Mouse (Mus musculus): ENCODE results near the gene Zbtb48. TPM values are rescaled to one million over a fixed set of nuclear protein-coding genes. Genes with fewer than 3 reads are reported as not detected.
A peak's percentile ranks its signal among the peaks of the same experiment; 100 is the strongest.

Gene Zbtb48
- polyA plus RNA-seq, 1 experiment from 2014 or later = 21.1 TPM

DNA sequence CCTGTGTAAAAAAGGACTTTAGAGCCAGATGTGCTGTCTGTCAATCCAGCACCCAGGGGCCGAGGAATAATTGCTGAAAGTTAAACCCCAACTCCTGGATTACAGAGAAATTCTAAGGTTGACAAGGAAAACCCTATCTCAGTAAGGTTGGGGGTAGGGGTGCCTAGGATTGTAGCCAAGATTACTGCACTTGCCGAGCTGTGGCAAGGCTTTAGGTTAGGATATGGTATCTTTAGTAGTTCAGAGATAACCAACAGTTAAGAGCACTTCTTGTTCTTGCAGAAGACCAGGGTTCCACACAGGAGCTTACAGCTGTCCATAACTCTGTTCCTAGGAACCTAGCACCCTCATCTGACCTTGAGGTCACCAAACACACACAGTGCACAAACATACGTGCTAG is 29.8 kb downstream of the Zbtb48 start:
- Histone ChIP-seq H3K9me3 (ENCODE audit: control insufficient read depth, low read length) (no peaks in the 10 kb centered on the region), H3K27me3 (ENCODE audit: control insufficient read depth, insufficient read depth, low read length) (no peaks in the 10 kb centered on the region), H3K36me3 (ENCODE audit: control insufficient read depth, insufficient read depth, low read length) (no peaks in the 10 kb centered on the region), H3K4me3 (ENCODE audit: low read depth, low read length) (no peak overlapping the region), H3K4me2 (no peak overlapping the region; the same call in 1 of the 2 replicates), H3K4me1 (ENCODE audit: control insufficient read depth, insufficient read depth, low read length) (peaks cover 11% of the 10 kb centered on the region; the same call in 1 of the 2 replicates), H3K9ac (ENCODE audit: low read length) (no peak overlapping the region), H3K27ac (ENCODE audit: low read depth, low read length) (no peak overlapping the region)
- no peak for DNase-seq (ENCODE audit: low spot score, missing footprints)
- no peak for ATAC-seq (ENCODE audit: low FRiP score)
- WGBS = 83% methylated on average over 3 of the region's 3 CpGs

- no peaks in the 10 kb centered on the region for H3K9me3 ChIP-seq (ENCODE audit: control insufficient read depth, low read length)
- DNase-seq (ENCODE audit: low spot score, missing footprints) = peak; percentile 91
- no peaks in the 10 kb centered on the region for H3K27me3 ChIP-seq (ENCODE audit: control insufficient read depth, insufficient read depth, low read length)
- H3K4me2 ChIP-seq = peak overlapping the region; percentile 69
- H3K4me3 ChIP-seq (ENCODE audit: low read depth, low read length) = peak overlapping the region; percentile 88
- peaks cover 1% of the 10 kb centered on the region; the same call in 1 of the 2 replicates for H3K36me3 ChIP-seq (ENCODE audit: control insufficient read depth, insufficient read depth, low read length)
- peak overlapping the region; percentile 79 for H3K27ac ChIP-seq (ENCODE audit: low read depth, low read length)
- peaks cover 11% of the 10 kb centered on the region; the same call in 1 of the 2 replicates for H3K4me1 ChIP-seq (ENCODE audit: control insufficient read depth, insufficient read depth, low read length)
- ATAC-seq (ENCODE audit: low FRiP score) = no peak
- WGBS = 7% methylated on average over 13 of the region's 13 CpGs
- peak overlapping the region; percentile 81 for H3K9ac ChIP-seq (ENCODE audit: low read length)
Observed at GRCm38 (mm10) chr4:151996951-151997222, 30.6 kb downstream of the Zbtb48 start.

DNA sequence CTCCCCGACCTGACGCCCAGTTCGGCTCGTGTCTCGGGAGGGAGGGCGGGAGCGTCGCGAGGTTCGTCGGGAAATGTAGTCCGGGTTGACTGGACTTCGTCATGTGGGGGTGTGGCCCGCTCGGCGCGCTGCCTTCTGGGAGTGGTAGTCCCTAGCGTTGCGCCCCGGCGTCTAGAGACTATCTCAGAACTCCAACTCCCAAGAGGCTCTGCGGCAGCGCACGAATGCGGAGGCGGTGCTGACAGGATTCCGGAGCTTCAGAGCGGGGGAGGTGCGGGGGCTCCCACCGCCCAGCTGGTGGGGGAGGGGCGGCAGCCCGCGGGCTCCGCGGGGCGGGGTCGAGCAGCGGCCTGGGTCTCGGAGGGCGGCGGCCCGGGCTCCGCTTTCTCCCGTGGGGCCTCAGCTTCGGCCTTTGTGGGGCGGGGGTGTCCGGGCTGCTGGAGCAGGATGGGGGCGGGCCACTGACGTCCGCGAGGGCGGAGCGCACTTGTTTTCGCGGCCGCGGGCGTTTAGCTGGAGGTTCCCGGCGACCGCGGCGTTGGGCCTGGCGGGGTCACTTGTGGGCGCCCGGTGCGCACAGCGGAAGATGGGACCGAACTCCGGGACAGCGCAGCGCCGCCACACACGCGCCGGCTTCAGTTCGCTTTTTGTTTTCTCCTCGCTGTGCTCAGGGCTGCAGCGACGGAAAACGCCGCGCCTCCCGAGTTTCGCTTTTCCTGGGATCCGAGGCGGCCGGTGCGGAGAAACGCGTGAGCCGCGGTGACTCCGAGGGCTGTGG is 31.1 kb downstream of the Zbtb48 start, which contains the start of gene Phf13:
Gene Phf13 (minus strand): TSS at position 86 of the 778 bp plus-strand sequence.
- Histone ChIP-seq H3K27me3 (ENCODE audit: control insufficient read depth, insufficient read depth, low read length) (no peaks in the 10 kb centered on the region), H3K9ac (ENCODE audit: low read length) (peak within 1 kb of the TSS; percentile 83), H3K4me2 (peak within 1 kb of the TSS; percentile 87), H3K27ac (ENCODE audit: low read depth, low read length) (peak within 1 kb of the TSS; percentile 79), H3K4me3 (ENCODE audit: low read depth, low read length) (peak within 1 kb of the TSS; percentile 88), H3K36me3 (ENCODE audit: control insufficient read depth, insufficient read depth, low read length) (peaks cover 6% of the 10 kb centered on the region; the same call in 1 of the 2 replicates), H3K9me3 (ENCODE audit: control insufficient read depth, low read length) (no peaks in the 10 kb centered on the region), H3K4me1 (ENCODE audit: control insufficient read depth, insufficient read depth, low read length) (peaks cover 11% of the 10 kb centered on the region; the same call in 1 of the 2 replicates)
- WGBS = under 1% methylated on average over 84 of the region's 94 CpGs
- ATAC-seq (ENCODE audit: low FRiP score) = peak; percentile 97
- DNase-seq (ENCODE audit: low spot score, missing footprints) = peak; percentile 100

DNA sequence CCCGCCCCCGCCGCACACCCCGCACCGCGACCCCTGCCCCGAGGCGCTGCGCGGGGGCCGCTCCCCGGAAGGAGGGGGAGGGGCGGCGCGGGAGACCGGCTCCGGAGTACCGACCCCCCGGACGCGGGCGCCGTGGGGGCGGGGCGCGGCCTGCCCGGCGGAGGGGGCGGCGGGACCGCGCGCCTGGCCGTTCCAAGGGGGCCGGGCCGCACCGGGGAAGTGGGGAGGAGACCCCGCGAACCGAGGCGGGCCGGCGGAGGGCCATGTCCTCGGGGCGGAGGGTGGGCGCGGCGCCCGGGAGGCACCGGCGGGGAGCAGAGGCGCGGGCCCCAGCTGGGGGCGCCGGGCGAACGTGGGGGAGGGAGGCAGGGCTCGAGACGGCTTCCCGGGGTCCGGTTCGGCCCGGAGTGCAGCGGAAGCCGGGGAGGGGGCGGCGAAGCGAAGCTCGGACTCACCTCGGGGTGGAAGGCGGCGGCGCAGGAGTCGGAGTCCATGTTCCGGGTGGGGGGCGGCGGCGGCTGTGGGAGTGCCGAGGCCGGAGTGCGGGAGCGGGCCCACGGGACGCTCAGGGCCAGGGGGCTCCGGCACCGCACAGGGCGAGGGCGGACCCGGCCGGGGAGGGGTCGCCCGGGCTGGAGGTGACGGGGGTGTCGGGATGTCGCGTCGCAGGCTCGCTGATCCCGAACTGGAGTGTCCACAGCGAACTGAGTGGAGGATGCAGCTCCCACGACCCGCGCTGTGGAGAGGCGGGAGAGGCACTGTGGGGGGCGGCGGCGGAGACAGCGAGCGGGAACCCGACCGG is 31.9 kb downstream of the Zbtb48 start:
- peak overlapping the region; percentile 83 for H3K9ac ChIP-seq (ENCODE audit: low read length)
- peak overlapping the region; percentile 88 for H3K4me3 ChIP-seq (ENCODE audit: low read depth, low read length)
- no peaks in the 10 kb centered on the region for H3K9me3 ChIP-seq (ENCODE audit: control insufficient read depth, low read length)
- ATAC-seq (ENCODE audit: low FRiP score) = peak; percentile 1; the same call in 1 of the 2 replicates
- peak overlapping the region; percentile 69 for H3K27ac ChIP-seq (ENCODE audit: low read depth, low read length)
- H3K27me3 ChIP-seq (ENCODE audit: control insufficient read depth, insufficient read depth, low read length) = no peaks in the 10 kb centered on the region
- H3K4me2 ChIP-seq = peak overlapping the region; percentile 87
- peak; percentile 90 for DNase-seq (ENCODE audit: low spot score, missing footprints)
- H3K4me1 ChIP-seq (ENCODE audit: control insufficient read depth, insufficient read depth, low read length) = peaks cover 11% of the 10 kb centered on the region; the same call in 1 of the 2 replicates
- peaks cover 14% of the 10 kb centered on the region for H3K36me3 ChIP-seq (ENCODE audit: control insufficient read depth, insufficient read depth, low read length)
- WGBS = 1% methylated on average over 78 of the region's 111 CpGs

GRCm38 (mm10) chr4:151994228-151995171 is 33.0 kb downstream of the Zbtb48 start:
- DNase-seq (ENCODE audit: low spot score, missing footprints) = peak; percentile 92
- Histone ChIP-seq H3K9ac (ENCODE audit: low read length) (peak overlapping the region; percentile 83), H3K4me1 (ENCODE audit: control insufficient read depth, insufficient read depth, low read length) (peaks cover 11% of the 10 kb centered on the region; the same call in 1 of the 2 replicates), H3K4me2 (peak overlapping the region; percentile 87), H3K27ac (ENCODE audit: low read depth, low read length) (peak overlapping the region; percentile 59), H3K9me3 (ENCODE audit: control insufficient read depth, low read length) (no peaks in the 10 kb centered on the region), H3K4me3 (ENCODE audit: low read depth, low read length) (peak overlapping the region; percentile 88), H3K27me3 (ENCODE audit: control insufficient read depth, insufficient read depth, low read length) (no peaks in the 10 kb centered on the region), H3K36me3 (ENCODE audit: control insufficient read depth, insufficient read depth, low read length) (peaks cover 15% of the 10 kb centered on the region)
- ATAC-seq (ENCODE audit: low FRiP score) = no peak
- WGBS = 1% methylated on average over 56 of the region's 61 CpGs

GRCm38 (mm10) chr4:151993035-151993434 is 34.4 kb downstream of the Zbtb48 start:
- H3K36me3 ChIP-seq (ENCODE audit: control insufficient read depth, insufficient read depth, low read length) = peaks cover 15% of the 10 kb centered on the region
- H3K27ac ChIP-seq (ENCODE audit: low read depth, low read length) = no peak overlapping the region
- no peak overlapping the region for H3K4me3 ChIP-seq (ENCODE audit: low read depth, low read length)
- no peak overlapping the region for H3K4me2 ChIP-seq
- H3K9ac ChIP-seq (ENCODE audit: low read length) = no peak overlapping the region
- ATAC-seq (ENCODE audit: low FRiP score) (no peak), DNase-seq (ENCODE audit: low spot score, missing footprints) (no peak)
- no peaks in the 10 kb centered on the region for H3K27me3 ChIP-seq (ENCODE audit: control insufficient read depth, insufficient read depth, low read length)
- H3K9me3 ChIP-seq (ENCODE audit: control insufficient read depth, low read length) = no peaks in the 10 kb centered on the region
- H3K4me1 ChIP-seq (ENCODE audit: control insufficient read depth, insufficient read depth, low read length) = peaks cover 17% of the 10 kb centered on the region
- WGBS = 87% methylated on average over 6 of the region's 6 CpGs

GRCm38 (mm10) chr4:151992091-151992490 is 35.4 kb downstream of the Zbtb48 start:
- H3K9ac ChIP-seq (ENCODE audit: low read length) = no peak overlapping the region

DNA sequence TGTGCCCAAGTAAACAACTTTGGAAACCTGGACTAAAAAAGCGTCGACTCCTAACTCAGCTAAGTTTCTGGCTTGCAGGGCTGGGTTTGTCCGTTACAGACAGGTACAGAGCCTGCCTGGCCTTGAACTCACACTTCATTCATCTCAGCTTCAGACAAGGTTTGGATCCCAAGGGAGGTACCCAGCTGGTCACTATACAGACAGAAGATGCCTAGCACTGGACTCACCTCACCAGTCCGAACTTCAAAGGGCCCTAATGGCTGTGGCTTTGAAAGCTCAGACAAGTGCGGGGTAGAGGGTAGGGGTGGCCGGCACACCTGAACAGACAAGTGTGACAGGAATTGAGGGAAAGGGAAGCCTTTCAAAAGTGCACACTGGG is 38.4 kb downstream of the Zbtb48 start:
- Histone ChIP-seq H3K4me2 (peak overlapping the region; percentile 88; the same call in 1 of the 2 replicates), H3K36me3 (ENCODE audit: control insufficient read depth, insufficient read depth, low read length) (peaks cover 15% of the 10 kb centered on the region), H3K4me3 (ENCODE audit: low read depth, low read length) (peak overlapping the region; percentile 89), H3K9me3 (ENCODE audit: control insufficient read depth, low read length) (no peaks in the 10 kb centered on the region), H3K27ac (ENCODE audit: low read depth, low read length) (no peak overlapping the region), H3K4me1 (ENCODE audit: control insufficient read depth, insufficient read depth, low read length) (peaks cover 16% of the 10 kb centered on the region), H3K9ac (ENCODE audit: low read length) (peak overlapping the region; percentile 93; the same call in 1 of the 2 replicates), H3K27me3 (ENCODE audit: control insufficient read depth, insufficient read depth, low read length) (no peaks in the 10 kb centered on the region)
- no peak for DNase-seq (ENCODE audit: low spot score, missing footprints)
- peak; percentile 36 for ATAC-seq (ENCODE audit: low FRiP score)
- 28% methylated on average over 6 of the region's 6 CpGs for WGBS

More at GRCm38 (mm10) chr4:151992091-151992490, 35.4 kb downstream of the Zbtb48 start:
- DNase-seq (ENCODE audit: low spot score, missing footprints) (no peak), ATAC-seq (ENCODE audit: low FRiP score) (no peak)
- Histone ChIP-seq H3K9me3 (ENCODE audit: control insufficient read depth, low read length) (no peaks in the 10 kb centered on the region), H3K27ac (ENCODE audit: low read depth, low read length) (no peak overlapping the region), H3K4me2 (no peak overlapping the region), H3K4me3 (ENCODE audit: low read depth, low read length) (no peak overlapping the region), H3K4me1 (ENCODE audit: control insufficient read depth, insufficient read depth, low read length) (peaks cover 17% of the 10 kb centered on the region), H3K27me3 (ENCODE audit: control insufficient read depth, insufficient read depth, low read length) (no peaks in the 10 kb centered on the region), H3K36me3 (ENCODE audit: control insufficient read depth, insufficient read depth, low read length) (peaks cover 15% of the 10 kb centered on the region)
- WGBS = 94% methylated on average over 9 of the region's 9 CpGs

Data from midbrain, embryonic 11.5 days (tissue).